8 mouse cellular contexts compared by ENCODE assay signal in the genomic region with DNA sequence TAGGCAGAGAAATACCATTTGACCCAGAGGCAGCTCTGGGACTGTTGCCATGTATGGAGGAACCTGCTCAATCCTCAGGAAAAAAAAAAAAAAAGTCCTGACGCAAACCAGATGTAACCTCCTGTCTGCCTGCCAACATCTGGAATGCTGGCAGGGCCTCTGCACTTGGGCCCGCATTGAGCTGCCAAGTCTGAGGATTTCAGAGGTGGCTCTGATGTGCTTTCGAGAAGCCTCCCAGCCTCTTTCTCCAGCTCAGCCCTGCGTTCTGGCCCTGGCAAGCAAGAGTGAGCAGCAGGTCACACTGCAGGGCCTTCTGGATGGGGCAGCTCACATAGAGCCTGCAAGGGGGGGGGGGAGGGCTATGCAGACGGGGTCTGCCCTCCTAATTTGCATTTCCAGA. TPM values are rescaled to one million over a fixed set of nuclear protein-coding genes. Genes with fewer than 3 reads are reported as not detected.
DNase-seq lines count a peak whose midpoint lies in the region; ATAC-seq and TF ChIP-seq lines count a peak whose summit lies in the region.

No protein-coding gene starts in this region.

- H3K9me3 ChIP-seq in liver, embryonic 12.5 days (replicated peaks) = no peaks in the 10 kb centered on the region
- H3K9me3 ChIP-seq in hindbrain, embryonic 14.5 days (ENCODE audit: control insufficient read depth, low read length) = no peaks in the 10 kb centered on the region
- no peaks in the 10 kb centered on the region for H3K9me3 ChIP-seq in lung, embryonic 14.5 days (ENCODE audit: low read depth, low read length)

- no peak for TF ChIP-seq POLR2A in liver, adult 2 months (IDR thresholded peaks at IDR 0.05; ENCODE audit: extremely low read depth, insufficient read depth, low read length)

- H3K9ac ChIP-seq in liver, adult 2 months (ENCODE audit: low read depth, low read length) = peak overlapping the region; percentile 64
- no peak overlapping the region for H3K9ac ChIP-seq in liver, embryonic 12.5 days
- no peak overlapping the region for H3K9ac ChIP-seq in hindbrain, embryonic 14.5 days
- H3K9ac ChIP-seq in lung, embryonic 14.5 days = no peak overlapping the region

- H3K36me3 ChIP-seq in liver, adult 2 months (ENCODE audit: control insufficient read depth, insufficient read depth, low read length) = peaks cover 51% of the 10 kb centered on the region
- H3K36me3 ChIP-seq in liver, embryonic 12.5 days = peaks cover 51% of the 10 kb centered on the region
- H3K36me3 ChIP-seq in hindbrain, embryonic 14.5 days (replicated peaks; ENCODE audit: control insufficient read depth, insufficient read depth) = peaks cover 14% of the 10 kb centered on the region
- peaks cover 47% of the 10 kb centered on the region for H3K36me3 ChIP-seq in lung, embryonic 14.5 days (ENCODE audit: insufficient read depth)

- WGBS in liver, adult 2 months = 8% methylated on average over 5 of the region's 5 CpGs
- 57% methylated on average over 5 of the region's 5 CpGs for WGBS in liver, embryonic 12.5 days (ENCODE audit: insufficient replicate concordance)
- 40% methylated on average over 5 of the region's 5 CpGs for WGBS in hindbrain, embryonic 14.5 days
- 27% methylated on average over 5 of the region's 5 CpGs for WGBS in lung, embryonic 14.5 days

- ATAC-seq in liver, embryonic 12.5 days = no peak
- no peak for ATAC-seq in hindbrain, embryonic 14.5 days (ENCODE audit: low FRiP score)
- ATAC-seq in lung, embryonic 14.5 days (ENCODE audit: insufficient read depth) = peak; percentile 81

- H3K4me2 ChIP-seq in liver, embryonic 12.5 days = no peak overlapping the region
- no peak overlapping the region for H3K4me2 ChIP-seq in hindbrain, embryonic 14.5 days (replicated peaks)
- H3K4me2 ChIP-seq in lung, embryonic 14.5 days = peak overlapping the region; percentile 23

- H3K27me3 ChIP-seq in liver, adult 2 months (ENCODE audit: control insufficient read depth, insufficient read depth, low read length) = no peaks in the 10 kb centered on the region
- H3K27me3 ChIP-seq in liver, embryonic 12.5 days (replicated peaks) = peaks cover 24% of the 10 kb centered on the region
- no peaks in the 10 kb centered on the region for H3K27me3 ChIP-seq in hindbrain, embryonic 14.5 days (ENCODE audit: control insufficient read depth, insufficient read depth, low read length)
- H3K27me3 ChIP-seq in lung, embryonic 14.5 days (ENCODE audit: insufficient read depth, low read length) = no peaks in the 10 kb centered on the region

- H3K4me3 ChIP-seq in liver, adult 2 months (ENCODE audit: insufficient read depth, low read depth, low read length) = peak overlapping the region; percentile 26; the same call in 1 of the 2 replicates
- no peak overlapping the region for H3K4me3 ChIP-seq in liver, embryonic 12.5 days
- H3K4me3 ChIP-seq in hindbrain, embryonic 14.5 days (replicated peaks; ENCODE audit: low read length) = no peak overlapping the region
- H3K4me3 ChIP-seq in lung, embryonic 14.5 days (ENCODE audit: low read depth, low read length) = no peak overlapping the region

- H3K4me1 ChIP-seq in liver, adult 2 months (ENCODE audit: control insufficient read depth, insufficient read depth, low read length) = peaks cover 39% of the 10 kb centered on the region
- peaks cover 32% of the 10 kb centered on the region for H3K4me1 ChIP-seq in liver, embryonic 12.5 days
- H3K4me1 ChIP-seq in hindbrain, embryonic 14.5 days (replicated peaks; ENCODE audit: control insufficient read depth, insufficient read depth, low read length) = peaks cover 10% of the 10 kb centered on the region
- peaks cover 20% of the 10 kb centered on the region for H3K4me1 ChIP-seq in lung, embryonic 14.5 days (ENCODE audit: insufficient read depth)

- peak overlapping the region; percentile 99 for H3K27ac ChIP-seq in liver, adult 2 months (replicated peaks; ENCODE audit: insufficient read depth, low read depth, low read length)
- no peak overlapping the region for H3K27ac ChIP-seq in liver, embryonic 12.5 days
- peak overlapping the region; percentile 39; the same call in 1 of the 2 replicates for H3K27ac ChIP-seq in hindbrain, embryonic 14.5 days
- peak overlapping the region; percentile 74 for H3K27ac ChIP-seq in lung, embryonic 14.5 days (ENCODE audit: low read depth)

- TF ChIP-seq CTCF in liver, adult 2 months (IDR thresholded peaks at IDR 0.05; ENCODE audit: low read depth, low read length) = no peak
- TF ChIP-seq CTCF in lung, embryonic 14.5 days (IDR thresholded peaks at IDR 0.05; ENCODE audit: low read depth) = no peak

- peak; percentile 93 for DNase-seq in liver, adult 2 months (ENCODE audit: extremely low read depth, low read depth, low spot score)
- peak; percentile 66 to 81 for DNase-seq in gastrocnemius, adult 8-10 months (ENCODE audit: low spot score in 2 of 2)
- peak; percentile 35 for DNase-seq in hindbrain, embryonic 14.5 days (ENCODE audit: low spot score)
- DNase-seq in lung, embryonic 14.5 days = peak; percentile 93
- DNase-seq in urinary bladder, postnatal 36 days (ENCODE audit: low spot score in 2 of 2) = peak; percentile 52 to 85
- DNase-seq in cerebellum, adult 11 months = no peak
- DNase-seq in thymus, postnatal 10 days (ENCODE audit: low spot score in 2 of 2) = no peak

- H3K79me2 ChIP-seq in liver, adult 2 months (ENCODE audit: control insufficient read depth, insufficient read depth, low read length) = peaks cover under 1% of the 10 kb centered on the region; the same call in 1 of the 2 replicates

RNA-seq across cellular contexts. Expression of a gene that starts 6.1 kb away (rescaled TPM):
- 662 and 813 TPM in 2 replicates for total RNA-seq in liver, adult 2 months (2014; rRNA removed)
- 1,830 and 2,620 TPM in 2 replicates for polyA plus RNA-seq in liver, adult 2 months (2012; rRNA removed)
- polyA plus RNA-seq in liver, embryonic 12.5 days (2016; fragmentation: Nextera tagmentation; extraction: Ambion mirVana) = 236 TPM in 2 replicates
- total RNA-seq in gastrocnemius, adult 8-10 months (2022) = 10 to 100 TPM; 23.4 to 50.7 (median 34.4) TPM
- polyA plus RNA-seq in hindbrain, embryonic 14.5 days (2014; fragmentation: Nextera tagmentation; extraction: Ambion mirVana) = 127 and 142 TPM in 2 replicates
- polyA plus RNA-seq in lung, embryonic 14.5 days (2014; fragmentation: Nextera tagmentation; extraction: Ambion mirVana) = 404 and 412 TPM in 2 replicates

RNA-seq across cellular contexts. Expression of a gene that starts 23.1 kb away (rescaled TPM):
- total RNA-seq in liver, adult 2 months (2014; rRNA removed) = 1.8 and 4.2 TPM in 2 replicates
- polyA plus RNA-seq in liver, adult 2 months (2012; rRNA removed) = 0.22 and 0.31 TPM in 2 replicates
- 249 and 261 TPM in 2 replicates for polyA plus RNA-seq in liver, embryonic 12.5 days (2016; fragmentation: Nextera tagmentation; extraction: Ambion mirVana)
- under 1 TPM in 3 of 4 experiments, not detected in 1; 0.25 to 0.60 (median 0.29) TPM for total RNA-seq in gastrocnemius, adult 8-10 months (2022)
- polyA plus RNA-seq in hindbrain, embryonic 14.5 days (2014; fragmentation: Nextera tagmentation; extraction: Ambion mirVana) = 34.2 and 42.4 TPM in 2 replicates
- 349 and 364 TPM in 2 replicates for polyA plus RNA-seq in lung, embryonic 14.5 days (2014; fragmentation: Nextera tagmentation; extraction: Ambion mirVana)

RNA-seq across cellular contexts. Expression of a gene that starts 42.0 kb away (rescaled TPM):
- 0.27 and 0.46 TPM in 2 replicates for total RNA-seq in liver, adult 2 months (2014; rRNA removed)
- 0.27 and 1.2 TPM in 2 replicates for polyA plus RNA-seq in liver, adult 2 months (2012; rRNA removed)
- 0.17 and 0.39 TPM in 2 replicates for polyA plus RNA-seq in liver, embryonic 12.5 days (2016; fragmentation: Nextera tagmentation; extraction: Ambion mirVana)
- total RNA-seq in gastrocnemius, adult 8-10 months (2022) = not detected
- 0.20 TPM in 1 of 2 replicates, not detected in the other for polyA plus RNA-seq in hindbrain, embryonic 14.5 days (2014; fragmentation: Nextera tagmentation; extraction: Ambion mirVana)
- 0.39 and 0.47 TPM in 2 replicates for polyA plus RNA-seq in lung, embryonic 14.5 days (2014; fragmentation: Nextera tagmentation; extraction: Ambion mirVana)

Comparison
In these comparisons a context has a peak if more than half of its experiments do, and no peak if none do; other contexts are left out.
1. RNA of a gene that starts 23.1 kb away (polyA plus RNA-seq): 349 to 364 TPM in lung, embryonic 14.5 days, 249 to 261 TPM in liver, embryonic 12.5 days and 34.2 to 42.4 TPM in hindbrain, embryonic 14.5 days; 0.22 to 0.31 TPM in liver, adult 2 months; every median in the first group is over 10 times any median in the second.
2. DNase-seq: peak in liver, adult 2 months (single experiment), gastrocnemius, adult 8-10 months (2 of 2), hindbrain, embryonic 14.5 days (single experiment), lung, embryonic 14.5 days (single experiment) and urinary bladder, postnatal 36 days (2 of 2); none in cerebellum, adult 11 months (single experiment) and thymus, postnatal 10 days (0 of 2).